Mouse (Mus musculus) forebrain, embryonic 13.5 days (tissue): ENCODE measurements around the gene Nudt7. TPM values are rescaled to one million over a fixed set of nuclear protein-coding genes. Genes with fewer than 3 reads are reported as not detected.

ENCODE experiments used
- ATAC-seq: fragments of 200-750 bp; cut with Nextera tagmentation; 2 replicates; pipeline ENCODE4 v1.8.0; 2017
- H3K27ac ChIP-seq: fragments of 300-500 bp; sonication (generic); 2 replicates; pipeline ENCODE4 v1.5.1; 2015; ENCODE audit warnings: inconsistent platforms, mild to moderate bottlenecking, moderate library complexity
- H3K27me3 ChIP-seq: fragments of 300-500 bp; sonication (generic); 2 replicates; pipeline ENCODE4 v1.6.1; 2015; ENCODE audit warnings: mild to moderate bottlenecking, inconsistent platforms
- H3K36me3 ChIP-seq: fragments of 300-500 bp; sonication (generic); 2 replicates; pipeline ENCODE4 v1.6.1; 2015; ENCODE audit warnings: mild to moderate bottlenecking, inconsistent platforms; ENCODE audit not compliant: poor library complexity, severe bottlenecking
- H3K4me1 ChIP-seq: fragments of 300-500 bp; sonication (generic); 2 replicates; pipeline ENCODE4 v1.6.1; 2015; ENCODE audit warnings: inconsistent platforms
- H3K4me2 ChIP-seq: fragments of 300-500 bp; sonication (generic); 2 replicates; pipeline ENCODE4 v1.6.1; 2015; ENCODE audit warnings: inconsistent platforms, mild to moderate bottlenecking, moderate library complexity
- H3K4me3 ChIP-seq: fragments of 300-500 bp; sonication (generic); 2 replicates; pipeline ENCODE4 v1.5.1; 2015; ENCODE audit warnings: mild to moderate bottlenecking, inconsistent platforms
- H3K9ac ChIP-seq: fragments of 300-500 bp; sonication (generic); 2 replicates; pipeline ENCODE4 v1.6.1; 2015; ENCODE audit warnings: mild to moderate bottlenecking, inconsistent platforms
- H3K9me3 ChIP-seq: fragments of 300-500 bp; sonication (generic); replicated peaks from 2 replicates; pipeline ENCODE4 v1.6.1; 2016; ENCODE audit warnings: inconsistent platforms
- WGBS: fragments of 180-500 bp; shearing (Covaris S2); methylation state at CpG from one replicate; pipeline ENCODE4 v1.1.7; 2015; 5-methylcytosine and 5-hydroxymethylcytosine counted together
- polyA plus RNA-seq: library from polyadenylated mRNA; unstranded; fragments of >200 nt; fragmentation: Nextera tagmentation; extraction: Ambion mirVana; gene quantifications from 2 replicates; pipeline ENCODE4 v1.2.1, GENCODE M21; 2015

Gene Nudt7
- polyA plus RNA-seq, 1 experiment from 2014 or later: 4.9 TPM

DNA sequence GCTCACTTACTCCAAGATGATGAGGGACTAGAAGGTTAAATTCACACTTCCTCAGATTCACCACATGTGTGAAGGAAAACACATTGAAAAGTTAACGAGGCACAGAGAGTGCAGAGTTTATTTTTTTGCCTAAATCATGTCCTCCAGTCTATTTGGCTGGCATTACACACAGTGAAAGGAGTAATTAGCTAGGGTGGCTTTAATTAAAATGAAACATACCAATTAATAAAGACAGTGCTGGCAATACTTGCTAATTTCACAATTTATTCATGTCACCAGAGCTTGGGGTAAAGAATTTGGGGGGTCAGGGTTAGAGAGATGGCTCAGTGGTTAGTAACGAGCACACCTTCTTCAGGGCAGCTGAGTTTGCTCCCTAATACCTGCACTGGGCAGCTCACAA, 25.2 kb downstream of the Nudt7 start:
- no peak overlapping the region for H3K4me3 ChIP-seq
- no peak overlapping the region for H3K27ac ChIP-seq
- no peak for ATAC-seq
- no peak overlapping the region for H3K9ac ChIP-seq
- no peaks in the 10 kb centered on the region for H3K36me3 ChIP-seq
- WGBS: 44% methylated on average over 2 of the region's 2 CpGs
- H3K9me3 ChIP-seq: no peaks in the 10 kb centered on the region
- H3K4me1 ChIP-seq: peaks cover 6% of the 10 kb centered on the region; the same call in 1 of the 2 replicates
- no peak overlapping the region for H3K4me2 ChIP-seq
- no peaks in the 10 kb centered on the region for H3K27me3 ChIP-seq

DNA sequence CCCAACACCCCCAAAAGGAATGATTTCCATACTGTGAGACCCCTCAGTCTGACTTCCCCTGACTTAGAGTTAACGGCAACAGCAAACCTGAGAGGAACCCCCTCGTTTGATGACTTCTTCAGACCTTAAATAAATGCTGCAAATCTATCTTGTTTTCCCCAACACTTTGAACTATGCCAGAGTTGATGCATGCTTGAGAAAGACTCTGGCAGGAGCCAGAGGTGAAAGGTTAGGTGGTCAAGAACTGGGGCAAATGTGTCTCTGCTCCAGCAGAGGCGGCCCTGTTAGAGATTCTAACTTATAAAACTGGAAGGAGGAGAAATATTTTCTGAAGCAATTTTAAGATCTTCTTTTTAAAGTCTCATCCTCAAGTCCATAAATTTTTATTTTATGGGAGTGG, 26.3 kb downstream of the Nudt7 start:
- H3K4me2 ChIP-seq: no peak overlapping the region
- H3K9ac ChIP-seq: no peak overlapping the region
- 87% methylated on average over 3 of the region's 3 CpGs for WGBS
- peaks cover 6% of the 10 kb centered on the region; the same call in 1 of the 2 replicates for H3K4me1 ChIP-seq
- no peaks in the 10 kb centered on the region for H3K27me3 ChIP-seq
- H3K9me3 ChIP-seq: no peaks in the 10 kb centered on the region
- H3K36me3 ChIP-seq: no peaks in the 10 kb centered on the region
- no peak for ATAC-seq
- no peak overlapping the region for H3K27ac ChIP-seq
- H3K4me3 ChIP-seq: no peak overlapping the region

DNA sequence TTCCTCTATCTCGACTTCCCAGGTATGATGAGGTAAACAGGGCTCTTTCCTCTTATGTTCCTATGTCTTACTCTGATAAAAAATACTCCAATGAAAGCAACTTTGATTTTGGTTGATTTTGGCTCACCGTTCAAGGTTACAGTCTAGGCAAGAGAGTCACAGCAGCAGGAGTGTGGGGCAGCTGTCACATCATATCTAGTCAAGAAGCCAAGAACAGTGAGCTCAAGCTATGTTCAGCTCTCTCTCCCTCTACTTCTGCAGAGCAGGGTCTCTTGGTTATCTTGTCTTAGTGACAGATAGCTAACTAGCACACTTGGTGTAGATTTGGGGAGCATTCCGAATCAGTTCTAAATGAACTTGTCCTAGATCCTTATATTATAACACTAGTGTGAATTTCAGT, 30.5 kb downstream of the Nudt7 start:
- H3K36me3 ChIP-seq: no peaks in the 10 kb centered on the region
- WGBS: 94% methylated on average over 3 of the region's 3 CpGs
- H3K27ac ChIP-seq: no peak overlapping the region
- no peak overlapping the region for H3K9ac ChIP-seq
- H3K9me3 ChIP-seq: no peaks in the 10 kb centered on the region; the same call in 1 of the 2 replicates
- H3K4me1 ChIP-seq: peaks cover 4% of the 10 kb centered on the region; the same call in 1 of the 2 replicates
- ATAC-seq: no peak
- H3K4me3 ChIP-seq: no peak overlapping the region
- H3K4me2 ChIP-seq: no peak overlapping the region
- no peaks in the 10 kb centered on the region for H3K27me3 ChIP-seq

DNA sequence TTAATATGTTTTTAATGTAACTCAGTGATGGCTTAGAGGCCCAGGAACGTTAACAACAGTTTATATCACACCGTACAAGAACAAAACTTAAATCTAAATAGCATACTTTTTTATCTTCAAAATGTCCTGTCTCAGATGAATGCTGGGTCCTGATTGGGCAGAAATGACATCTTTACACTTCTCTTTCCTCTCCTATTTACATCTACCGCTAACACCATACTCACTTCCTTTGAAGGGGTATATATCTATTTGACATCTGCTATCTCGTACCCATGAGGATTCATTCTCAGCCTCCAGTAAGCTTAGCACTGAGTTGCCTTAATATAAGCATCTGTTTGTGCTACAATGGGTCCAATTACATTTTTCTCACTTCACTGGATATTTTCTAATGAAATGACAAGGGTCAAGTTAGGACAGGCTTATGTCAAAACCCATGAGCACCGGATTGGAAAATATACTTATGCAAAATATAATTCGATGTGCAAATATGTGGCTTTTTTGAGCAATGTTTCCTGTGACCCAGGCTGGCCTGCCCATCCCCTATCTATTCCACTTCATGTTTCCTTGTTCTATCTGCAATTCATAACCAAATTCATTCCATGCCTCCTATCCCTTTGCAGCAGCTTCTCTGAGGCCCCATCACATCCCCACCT, 31.2 kb downstream of the Nudt7 start:
- H3K9ac ChIP-seq: no peak overlapping the region
- ATAC-seq: no peak
- 83% methylated on average over 6 of the region's 6 CpGs for WGBS
- H3K4me2 ChIP-seq: no peak overlapping the region
- peaks cover 4% of the 10 kb centered on the region; the same call in 1 of the 2 replicates for H3K4me1 ChIP-seq
- H3K27me3 ChIP-seq: no peaks in the 10 kb centered on the region
- no peak overlapping the region for H3K27ac ChIP-seq
- H3K9me3 ChIP-seq: no peaks in the 10 kb centered on the region; the same call in 1 of the 2 replicates
- no peak overlapping the region for H3K4me3 ChIP-seq
- no peaks in the 10 kb centered on the region for H3K36me3 ChIP-seq

DNA sequence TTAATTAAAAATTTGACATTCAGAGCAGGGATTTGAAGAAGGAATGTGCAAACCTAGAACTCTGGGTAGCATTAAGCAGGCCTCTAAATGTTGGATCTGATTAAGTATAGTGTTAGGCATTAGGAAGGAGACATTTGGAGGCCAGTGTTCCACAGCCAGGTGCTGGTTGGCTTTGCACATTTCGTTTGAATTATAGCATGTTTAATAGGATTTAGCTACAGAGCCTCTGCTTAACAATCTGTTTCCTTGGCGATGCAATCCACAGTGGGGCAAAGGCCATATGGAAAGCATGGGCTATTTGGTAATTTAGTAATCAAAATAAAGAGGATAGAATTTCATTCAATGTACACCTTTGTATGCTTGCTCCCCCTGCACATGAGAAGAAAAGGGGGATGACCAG, 32.4 kb downstream of the Nudt7 start:
- Histone ChIP-seq H3K9ac (no peak overlapping the region), H3K36me3 (no peaks in the 10 kb centered on the region), H3K4me3 (no peak overlapping the region), H3K27ac (no peak overlapping the region), H3K27me3 (no peaks in the 10 kb centered on the region), H3K4me2 (no peak overlapping the region), H3K9me3 (no peaks in the 10 kb centered on the region; the same call in 1 of the 2 replicates), H3K4me1 (peaks cover 4% of the 10 kb centered on the region; the same call in 1 of the 2 replicates)
- 33% methylated on average over 2 of the region's 2 CpGs for WGBS
- no peak for ATAC-seq

DNA sequence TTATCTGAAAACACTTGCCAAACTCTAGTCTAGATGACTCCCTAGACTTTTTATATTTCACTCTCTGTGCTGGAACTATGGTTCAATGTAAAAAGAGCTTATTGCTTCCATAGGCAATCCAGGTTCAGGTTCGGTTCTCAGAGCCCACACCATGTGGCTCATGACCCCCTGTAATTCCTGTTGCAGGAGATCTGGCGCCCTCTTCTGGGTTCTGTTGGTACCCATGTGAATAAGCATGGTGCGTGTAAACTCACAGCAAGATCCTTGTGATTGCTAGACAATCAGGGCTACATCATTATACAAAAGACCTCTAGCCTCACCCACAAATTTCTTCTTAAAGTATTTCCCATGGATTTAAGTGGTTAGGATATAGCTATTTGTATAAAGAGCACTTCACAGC, 43.4 kb downstream of the Nudt7 start:
- no peaks in the 10 kb centered on the region for H3K9me3 ChIP-seq
- no peak for ATAC-seq
- WGBS: 63% methylated on average over 3 of the region's 3 CpGs

DNA sequence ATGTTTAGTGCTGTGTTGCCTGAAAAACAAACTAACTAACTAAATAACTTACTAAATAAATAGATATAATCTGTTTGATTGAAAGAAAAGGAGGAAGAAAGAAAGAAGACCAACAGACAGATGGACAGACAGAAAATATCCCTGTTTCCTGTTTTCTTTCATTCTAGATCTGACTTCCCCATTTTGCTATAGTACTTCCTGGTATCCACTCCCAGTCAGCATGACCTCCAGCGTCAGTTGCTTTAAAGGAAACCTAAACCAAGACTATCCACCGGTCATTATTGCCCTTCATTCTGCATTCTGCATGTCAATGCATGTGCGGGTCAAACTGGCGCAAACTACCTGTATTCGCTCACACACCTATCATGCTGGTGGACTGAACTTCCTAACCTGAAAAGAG, 60.0 kb downstream of the Nudt7 start:
- WGBS: 93% methylated on average over 5 of the region's 5 CpGs
- Histone ChIP-seq H3K4me3 (no peak overlapping the region), H3K4me1 (no peaks in the 10 kb centered on the region), H3K9me3 (no peaks in the 10 kb centered on the region), H3K9ac (no peak overlapping the region), H3K27ac (no peak overlapping the region), H3K36me3 (no peaks in the 10 kb centered on the region), H3K4me2 (no peak overlapping the region), H3K27me3 (no peaks in the 10 kb centered on the region)
- no peak for ATAC-seq

More for the DNA sequence above, 43.4 kb downstream of the Nudt7 start:
- Histone ChIP-seq H3K4me1 (no peaks in the 10 kb centered on the region), H3K4me3 (no peak overlapping the region), H3K4me2 (no peak overlapping the region), H3K27ac (no peak overlapping the region), H3K27me3 (no peaks in the 10 kb centered on the region), H3K9ac (no peak overlapping the region), H3K36me3 (no peaks in the 10 kb centered on the region)

DNA sequence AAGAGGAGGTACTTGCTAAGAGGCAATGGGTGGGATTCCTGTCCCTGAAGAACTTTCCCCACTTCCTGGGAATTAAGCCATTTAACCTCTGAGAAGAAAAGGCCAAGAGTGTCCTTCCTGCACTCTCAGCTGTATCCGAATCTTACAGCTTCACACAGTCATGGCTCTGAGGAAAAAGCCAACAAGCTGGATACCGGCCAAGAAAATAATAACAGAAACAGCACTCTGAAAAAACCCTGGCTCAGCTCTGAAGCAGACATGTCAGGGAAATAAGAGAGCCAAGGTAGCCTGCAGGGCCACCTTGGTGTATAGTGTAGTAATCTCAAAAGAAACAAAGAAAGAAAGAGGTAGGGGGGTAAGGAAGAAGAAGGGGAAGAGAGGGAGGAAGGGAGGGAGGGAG, 65.6 kb downstream of the Nudt7 start:
- H3K36me3 ChIP-seq: no peaks in the 10 kb centered on the region
- H3K27ac ChIP-seq: no peak overlapping the region

More for the DNA sequence above, 65.6 kb downstream of the Nudt7 start:
- WGBS: 43% methylated on average over 2 of the region's 2 CpGs
- H3K9ac ChIP-seq: no peak overlapping the region
- H3K9me3 ChIP-seq: no peaks in the 10 kb centered on the region
- no peaks in the 10 kb centered on the region for H3K4me1 ChIP-seq
- H3K4me2 ChIP-seq: no peak overlapping the region
- H3K4me3 ChIP-seq: no peak overlapping the region
- ATAC-seq: no peak
- H3K27me3 ChIP-seq: no peaks in the 10 kb centered on the region; the same call in none of the 2 replicates

Other genes with a start within 250 kb of the Nudt7 start
- 14.8 and 20.5 TPM in 2 replicates for gene Vat1l, start 72.1 kb downstream of the Nudt7 start, polyA plus RNA-seq